Mouse (Mus musculus): ENCODE data around the gene Rplp2. TPM values are rescaled to one million over a fixed set of nuclear protein-coding genes. Genes with fewer than 3 reads are reported as not detected.
A peak's percentile ranks its signal among the peaks of the same experiment; 100 is the strongest.
"Not testable (repeated sequence)": the region's sequence is repeated elsewhere in the genome, so short reads cannot be mapped to it uniquely, and the experiment has no call there.

Rplp2 gene
- total RNA-seq (2015; ENCODE audit: low replicate concordance) (661 and 730 TPM in 2 replicates), total RNA-seq (2017; ENCODE audit: low replicate concordance) (791 and 1,714 TPM in 2 replicates)

- peak; percentile 86 for ATAC-seq (replicated peaks; ENCODE audit: low FRiP score, poor library complexity, severe bottlenecking)
Measured at GRCm38 (mm10) chr7:141447110-141447991, at the start of gene Rplp2. Rplp2 (plus strand) TSS chr7:141447370.

- peak; percentile 77 for ATAC-seq (replicated peaks; ENCODE audit: low FRiP score, poor library complexity, severe bottlenecking)
Measured at GRCm38 (mm10) chr7:141403305-141403704, 43.9 kb upstream of the Rplp2 start.

- no peak for ATAC-seq (replicated peaks; ENCODE audit: low FRiP score, poor library complexity, severe bottlenecking)
Measured at GRCm38 (mm10) chr7:141405466-141405865, 41.7 kb upstream of the Rplp2 start.

GRCm38 (mm10) chr7:141407670-141408069 lies 39.5 kb upstream of the Rplp2 start:
- ATAC-seq (replicated peaks; ENCODE audit: low FRiP score, poor library complexity, severe bottlenecking), result not testable (repeated sequence)

- peak; percentile 83 for ATAC-seq (replicated peaks; ENCODE audit: low FRiP score, poor library complexity, severe bottlenecking)
Measured at GRCm38 (mm10) chr7:141408833-141409232, 38.3 kb upstream of the Rplp2 start.

GRCm38 (mm10) chr7:141410631-141411030 lies 36.5 kb upstream of the Rplp2 start:
- ATAC-seq (replicated peaks; ENCODE audit: low FRiP score, poor library complexity, severe bottlenecking), result no peak

- ATAC-seq (replicated peaks; ENCODE audit: low FRiP score, poor library complexity, severe bottlenecking), result no peak
Measured at GRCm38 (mm10) chr7:141411667-141412066, 35.5 kb upstream of the Rplp2 start.

GRCm38 (mm10) chr7:141413331-141413730 lies 33.8 kb upstream of the Rplp2 start:
- peak; percentile 9; the same call in 1 of the 2 replicates for ATAC-seq (replicated peaks; ENCODE audit: low FRiP score, poor library complexity, severe bottlenecking)

- peak; percentile 81 for ATAC-seq (replicated peaks; ENCODE audit: low FRiP score, poor library complexity, severe bottlenecking)
Measured at GRCm38 (mm10) chr7:141413809-141414584, 33.2 kb upstream of the Rplp2 start, which contains the start of gene Gatd1. Gatd1 (minus strand) TSS chr7:141414136.

- no peak for ATAC-seq (replicated peaks; ENCODE audit: low FRiP score, poor library complexity, severe bottlenecking)
Measured at GRCm38 (mm10) chr7:141416144-141416841, 30.9 kb upstream of the Rplp2 start.

GRCm38 (mm10) chr7:141417731-141418681 lies 29.2 kb upstream of the Rplp2 start:
- no peak for ATAC-seq (replicated peaks; ENCODE audit: low FRiP score, poor library complexity, severe bottlenecking)

GRCm38 (mm10) chr7:141418970-141419369 lies 28.2 kb upstream of the Rplp2 start:
- no peak for ATAC-seq (replicated peaks; ENCODE audit: low FRiP score, poor library complexity, severe bottlenecking)

GRCm38 (mm10) chr7:141420030-141420702 lies 27.0 kb upstream of the Rplp2 start:
- no peak for ATAC-seq (replicated peaks; ENCODE audit: low FRiP score, poor library complexity, severe bottlenecking)

GRCm38 (mm10) chr7:141423811-141424210 lies 23.4 kb upstream of the Rplp2 start:
- ATAC-seq (replicated peaks; ENCODE audit: low FRiP score, poor library complexity, severe bottlenecking), result no peak

GRCm38 (mm10) chr7:141426948-141427730 lies 20.0 kb upstream of the Rplp2 start:
- 0 out of 2 replicates have a peak, but pooled peaks have one; percentile 7 for ATAC-seq (replicated peaks; ENCODE audit: low FRiP score, poor library complexity, severe bottlenecking)

GRCm38 (mm10) chr7:141428701-141429100 lies 18.5 kb upstream of the Rplp2 start:
- no peak for ATAC-seq (replicated peaks; ENCODE audit: low FRiP score, poor library complexity, severe bottlenecking)

- no peak for ATAC-seq (replicated peaks; ENCODE audit: low FRiP score, poor library complexity, severe bottlenecking)
Measured at GRCm38 (mm10) chr7:141429310-141429709, 17.9 kb upstream of the Rplp2 start, which contains the start of gene Cend1. Cend1 (minus strand) TSS chr7:141429491.

Measured in erythroblast, adult 5-6 weeks (primary cell).